In the genomic region with DNA sequence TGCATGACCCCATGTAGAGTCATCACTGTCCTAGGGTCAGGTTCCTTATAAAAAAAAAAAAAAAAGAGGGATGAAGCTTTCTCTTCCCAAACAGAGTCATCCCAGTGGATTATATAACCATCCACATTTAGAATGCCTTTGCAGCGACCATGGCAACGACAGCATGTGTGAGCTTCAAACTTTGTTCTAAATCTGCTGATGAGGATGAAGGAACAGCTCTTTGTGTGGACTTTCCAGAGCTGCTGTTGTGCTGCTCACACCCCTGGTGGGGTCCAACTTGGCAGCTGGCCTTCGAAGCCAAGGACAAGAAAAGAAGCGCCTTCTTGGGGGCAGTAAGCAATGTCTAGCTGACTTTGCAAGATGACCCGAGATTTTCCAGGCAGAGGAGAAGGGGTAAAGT, we compare ENCODE assay signal across 16 mouse cellular contexts.
DNase-seq lines count a peak whose midpoint lies in the region; ATAC-seq lines count a peak whose summit lies in the region.
"Had no signal": no experiment of that assay in that cellular context is flagged by ENCODE, and none has a peak within 500 bp of the region (broad histone marks: within the 10 kb centered on the region; RNA-seq: fewer than 3 reads in every experiment).

No protein-coding gene starts in this region.

- DNase-seq in frontal cortex, postnatal 25 days (ENCODE audit: low spot score in 2 of 2): peak; percentile 15 to 18
- DNase-seq in left cerebral cortex, adult 18-20 months (ENCODE audit: low spot score in 2 of 2): peak; percentile 34 to 54
- DNase-seq in right cerebral cortex, adult 2 months (ENCODE audit: low spot score in 2 of 2): peak; percentile 49 to 69
- no peak for DNase-seq in kidney, adult 9 months
- DNase-seq in gastrocnemius, adult 8-10 months (ENCODE audit: low spot score in 2 of 2): no peak
- no peak for DNase-seq in heart, adult 11 months
- DNase-seq: adrenal gland, postnatal 36 days; cerebellum, adult 9-10 months; embryo, embryonic 11 days; gastrocnemius, postnatal 10 days; kidney, adult 8-10 months; liver, postnatal 0 days; thymus, postnatal 36 days had no signal

- peak; percentile 84 for ATAC-seq in frontal cortex, adult (ENCODE audit: low TSS enrichment)
- no peak for ATAC-seq in CD4-positive, CD25-positive, alpha-beta regulatory T cell, adult 4 months
- ATAC-seq: inflammation-experienced regulatory T-cells, adult 6 months; liver, postnatal 0 days had no signal

Comparison
In these comparisons a context has a peak if more than half of its experiments do, and no peak if none do; other contexts are left out.
1. DNase-seq: peak in frontal cortex, postnatal 25 days (2 of 2), left cerebral cortex, adult 18-20 months (2 of 2) and right cerebral cortex, adult 2 months (2 of 2); none in kidney, adult 9 months (single experiment), gastrocnemius, adult 8-10 months (0 of 2) and heart, adult 11 months (single experiment).